Mouse (Mus musculus) liver (tissue): ENCODE data around the gene Spns2.
A peak's percentile ranks its signal among the peaks of the same experiment; 100 is the strongest.
"Not testable (repeated sequence)": the region's sequence is repeated elsewhere in the genome, so short reads cannot be mapped to it uniquely, and the experiment has no call there.

ENCODE experiments used
- DNase-seq: peaks from one replicate; pipeline ENCODE4 v3.0.0-alpha.2; 2020; ENCODE audit warnings: mixed read lengths

Spns2 gene

DNA sequence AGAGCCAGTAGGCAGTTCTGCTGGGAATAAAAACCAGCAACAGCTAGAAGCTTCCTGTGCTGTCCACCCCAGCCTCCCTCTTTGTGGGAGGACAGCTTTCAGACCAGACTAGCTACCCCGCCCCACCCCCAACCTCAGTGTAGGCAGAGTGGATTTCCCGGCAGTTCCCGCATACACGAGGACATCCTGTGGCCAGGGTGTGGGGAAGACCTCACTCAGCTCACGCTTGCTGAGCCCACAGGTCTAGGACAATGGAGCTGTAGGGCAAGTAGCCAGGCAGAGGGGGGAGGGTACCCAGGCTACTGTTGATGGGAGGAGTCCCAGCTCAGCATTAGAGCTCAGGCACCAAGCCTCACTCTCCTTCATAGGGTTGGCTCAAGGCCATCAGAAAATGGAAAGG, 20.5 kb downstream of the Spns2 start:
- peak; percentile 59 for DNase-seq

DNA sequence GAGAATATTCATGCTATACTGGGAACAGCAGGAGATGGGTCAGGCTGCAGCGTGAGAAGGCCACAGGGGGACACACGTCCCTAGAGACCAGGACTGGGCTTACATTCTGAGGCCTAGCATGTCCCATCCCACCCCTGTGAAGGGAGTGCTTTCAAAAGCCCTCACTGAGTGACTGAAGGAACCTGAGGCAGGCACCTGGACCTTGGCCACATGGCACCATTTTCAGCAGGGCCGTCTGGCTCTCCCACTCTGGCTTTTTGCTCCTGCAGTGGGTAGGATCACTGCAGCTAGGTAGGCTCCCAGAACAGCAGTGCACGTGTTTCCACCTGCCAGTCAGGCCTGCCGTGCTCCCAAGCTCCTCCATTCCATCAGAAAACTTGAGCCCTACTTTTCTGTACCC, 21.2 kb downstream of the Spns2 start:
- DNase-seq = no peak

DNA sequence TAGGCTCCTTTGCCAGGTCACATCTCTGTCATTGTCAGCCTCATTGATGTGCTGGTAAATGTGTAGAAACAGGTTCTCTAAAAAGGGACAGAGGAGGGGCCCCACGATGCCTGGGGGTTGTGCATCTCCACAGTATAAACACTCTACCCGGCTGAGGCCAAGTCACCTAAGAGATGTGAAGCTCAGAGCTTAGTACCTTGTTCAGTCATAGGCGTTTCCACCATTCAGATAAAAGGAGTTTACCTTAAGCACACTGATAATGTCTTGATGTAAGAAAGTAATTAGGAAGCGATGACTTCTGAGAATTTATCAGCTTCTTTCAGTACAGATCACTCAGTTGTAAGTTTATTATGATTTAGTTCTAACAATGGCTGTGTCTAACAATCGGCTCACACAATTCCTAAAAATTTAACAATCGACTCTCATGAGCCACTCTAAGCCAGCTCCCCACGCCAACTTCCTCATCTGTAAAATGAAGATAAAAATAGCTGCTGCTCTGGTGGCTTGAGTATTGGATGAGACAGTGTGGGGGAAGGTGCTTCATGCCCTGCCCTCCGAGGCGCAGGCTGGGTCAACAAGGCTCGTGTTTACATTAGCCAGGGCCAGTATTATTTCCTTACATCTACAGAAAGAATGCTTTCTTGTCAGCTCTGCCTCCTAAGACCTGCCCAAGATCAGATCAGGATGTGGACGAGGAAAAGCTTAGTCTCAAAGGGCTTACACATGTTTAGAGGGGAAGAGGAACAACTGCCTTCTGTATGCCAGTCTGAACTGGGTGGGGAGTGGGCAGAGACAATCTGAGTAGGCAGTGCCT, 22.8 kb downstream of the Spns2 start:
- peak; percentile 57 for DNase-seq

DNA sequence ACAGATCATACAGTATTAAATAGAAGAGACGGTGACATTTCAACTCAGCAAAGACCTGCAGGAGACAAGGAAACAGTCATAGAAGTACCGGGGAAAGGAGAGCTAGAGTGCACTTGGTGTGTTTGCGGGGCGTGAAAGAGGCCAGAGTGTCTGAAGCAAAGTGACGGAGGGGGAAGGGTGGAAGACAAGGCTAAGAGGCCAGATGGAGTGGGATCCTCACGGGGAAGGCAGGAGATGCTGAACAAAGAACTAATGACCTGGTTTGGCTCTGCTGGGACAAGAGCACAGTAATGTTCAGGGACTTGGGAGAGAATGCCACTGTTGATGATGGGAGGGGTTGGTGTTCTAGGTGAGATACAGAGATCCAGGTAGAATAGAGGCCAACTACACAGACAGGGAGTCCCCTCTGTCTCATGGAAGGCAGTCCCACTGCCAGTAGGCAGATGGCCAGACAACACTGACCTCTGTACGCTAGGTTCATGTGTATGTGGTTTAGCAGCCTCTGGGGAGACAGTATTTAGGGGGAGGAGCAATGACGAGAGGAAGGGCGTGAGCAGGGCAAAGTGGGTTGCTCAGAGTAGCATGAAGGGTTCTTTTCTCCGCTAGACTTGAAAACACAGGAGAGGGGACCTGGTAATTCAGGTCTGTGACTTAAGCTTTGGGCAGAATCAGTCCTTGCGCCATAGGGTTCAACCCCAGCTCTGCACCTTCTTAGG, 23.6 kb downstream of the Spns2 start:
- DNase-seq = no peak

DNA sequence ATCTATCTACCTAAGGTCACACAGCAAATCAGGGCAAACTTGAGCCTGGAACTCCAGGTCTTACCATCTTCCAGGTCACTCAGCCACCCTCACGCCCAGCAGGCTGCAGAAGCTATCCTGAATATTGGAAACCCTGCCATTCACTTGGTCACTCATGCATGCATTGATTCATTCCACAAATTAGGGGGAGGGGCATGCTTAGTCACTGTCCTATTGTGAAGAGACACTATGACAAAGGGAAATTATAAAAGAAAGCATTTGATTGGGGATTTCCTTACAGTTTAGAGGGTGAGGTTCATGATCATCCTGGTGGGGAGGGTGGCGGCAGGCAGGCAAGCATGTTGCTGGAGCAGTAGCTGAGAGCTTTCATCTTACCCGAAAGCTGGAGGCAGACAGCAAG, 24.9 kb downstream of the Spns2 start:
- no peak for DNase-seq

DNA sequence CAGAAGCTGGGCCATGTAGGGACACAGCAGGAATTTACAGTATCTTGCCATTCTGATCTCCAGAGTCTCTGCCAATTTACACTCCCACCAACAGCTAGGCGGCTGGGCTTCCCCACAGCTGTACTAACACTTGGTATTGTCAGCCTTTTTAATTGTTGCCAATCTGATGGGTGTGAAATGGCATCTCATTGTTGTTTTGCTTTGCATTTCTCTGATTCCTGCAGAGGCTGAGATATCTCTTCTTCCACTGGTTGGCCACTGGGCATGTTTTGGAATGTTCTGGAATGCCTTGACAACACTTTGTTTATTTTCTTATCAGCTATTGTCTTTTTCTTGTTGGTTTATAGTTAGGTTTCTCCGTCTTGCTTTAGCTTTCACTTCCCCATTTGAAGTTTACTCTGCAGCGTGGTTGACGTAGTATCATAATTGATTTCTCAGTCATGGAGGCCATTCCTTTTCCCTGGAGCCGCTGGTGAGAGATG, 28.2 kb downstream of the Spns2 start:
- no peak for DNase-seq

DNA sequence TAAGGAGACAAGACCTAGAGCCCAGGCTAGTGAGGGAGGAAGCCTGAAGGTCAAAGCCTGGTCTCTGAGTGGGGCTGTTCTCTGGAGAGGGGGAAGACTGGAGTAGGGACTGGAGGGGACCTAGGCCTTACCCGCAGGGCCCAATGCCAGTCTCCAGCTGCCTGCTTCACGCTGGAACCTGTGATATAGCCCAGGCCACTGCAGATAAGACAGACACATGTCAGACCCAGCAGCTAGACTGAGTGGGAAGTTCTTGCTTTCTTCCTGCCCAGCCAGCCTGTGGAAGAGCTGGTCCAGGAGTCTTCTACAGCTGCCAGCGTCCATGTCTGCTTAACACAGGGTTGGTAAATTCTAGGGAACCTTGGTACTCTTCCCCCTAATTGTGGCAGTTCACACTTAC, 31.2 kb downstream of the Spns2 start:
- no peak for DNase-seq

DNA sequence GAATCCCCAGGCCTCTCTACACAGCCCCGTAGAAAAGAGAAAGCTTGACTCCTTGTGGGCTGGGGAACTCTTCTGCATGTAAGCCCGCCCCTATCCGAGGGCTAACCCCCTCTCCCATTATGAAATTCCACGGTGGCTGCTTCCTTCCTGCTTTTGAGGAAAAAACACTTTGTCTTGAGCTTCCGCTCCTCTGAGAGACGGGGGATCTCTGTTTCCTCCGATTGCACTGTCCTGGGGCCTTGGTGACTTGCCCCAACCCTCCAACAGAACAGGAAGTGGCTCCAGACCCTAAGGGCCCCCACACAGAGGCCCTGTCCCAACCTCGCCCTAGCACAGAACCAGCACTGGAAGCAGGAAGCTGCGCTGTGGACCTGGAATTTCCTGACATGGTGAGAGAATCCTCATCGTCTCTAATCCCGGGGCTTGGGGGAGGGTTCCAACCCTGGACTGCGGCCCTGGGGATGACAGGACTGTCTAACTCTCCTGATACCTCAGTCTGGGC, 31.7 kb downstream of the Spns2 start:
- DNase-seq = peak; percentile 38

DNA sequence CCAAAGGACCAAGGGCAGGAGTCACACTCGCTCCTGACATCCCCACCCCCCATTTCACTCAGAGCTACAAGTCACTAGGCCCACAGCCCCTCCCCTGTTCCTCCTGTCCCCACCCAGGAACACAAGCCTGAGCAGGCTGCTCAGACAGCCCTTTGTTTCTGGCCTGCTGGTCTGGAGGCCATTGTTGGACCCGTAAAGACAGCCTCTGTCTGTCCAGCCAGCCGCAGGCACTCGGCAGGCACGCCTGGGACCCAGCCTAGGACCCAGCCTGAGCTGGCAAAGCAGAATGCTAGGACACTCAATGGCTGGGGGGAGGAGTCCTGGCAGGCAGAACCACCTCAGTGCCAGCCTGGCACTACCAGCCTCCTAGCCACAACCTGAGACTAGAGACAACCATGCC, 34.0 kb downstream of the Spns2 start:
- DNase-seq = no peak

DNA sequence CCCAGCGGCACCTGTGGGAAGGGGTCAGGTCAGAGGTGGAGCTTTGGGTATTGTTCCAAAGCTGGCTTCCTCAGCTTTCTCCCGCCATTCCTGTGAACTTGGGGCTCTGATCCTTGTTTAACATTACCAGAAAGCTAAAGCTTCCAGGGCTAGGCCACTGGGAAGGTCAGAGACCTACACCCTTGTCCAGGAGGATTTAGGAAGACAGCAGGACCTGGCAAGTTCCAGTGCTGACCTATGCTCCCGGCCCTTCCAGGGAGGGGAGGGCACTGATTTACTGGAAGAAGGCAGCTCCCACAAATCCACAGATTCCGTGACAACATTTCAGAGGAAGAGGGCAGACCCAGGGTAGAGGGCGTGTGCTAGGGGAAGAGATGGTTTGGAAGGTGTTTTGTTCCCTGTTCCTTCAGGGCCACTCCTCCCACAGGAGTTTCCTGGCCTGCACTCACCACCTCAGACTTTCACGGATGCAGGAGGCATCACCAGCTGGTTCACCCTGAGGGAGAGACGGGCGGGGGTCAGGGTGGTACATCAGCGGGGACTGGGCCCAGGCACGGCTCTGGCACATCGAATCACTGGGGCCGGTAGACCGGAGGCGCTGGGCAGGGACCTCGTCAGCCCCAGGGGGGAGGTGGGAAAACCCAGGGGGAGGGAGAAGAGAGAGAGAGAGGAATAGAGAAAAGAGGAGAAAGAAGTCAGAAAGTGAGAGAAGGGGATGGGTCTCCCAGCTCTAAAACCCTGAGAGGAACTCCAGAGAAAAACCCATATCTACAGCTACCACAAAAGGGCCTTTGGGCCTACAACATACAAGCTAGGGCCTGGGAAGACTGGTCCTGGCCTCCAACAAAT, 36.4 kb downstream of the Spns2 start:
- no peak for DNase-seq

DNA sequence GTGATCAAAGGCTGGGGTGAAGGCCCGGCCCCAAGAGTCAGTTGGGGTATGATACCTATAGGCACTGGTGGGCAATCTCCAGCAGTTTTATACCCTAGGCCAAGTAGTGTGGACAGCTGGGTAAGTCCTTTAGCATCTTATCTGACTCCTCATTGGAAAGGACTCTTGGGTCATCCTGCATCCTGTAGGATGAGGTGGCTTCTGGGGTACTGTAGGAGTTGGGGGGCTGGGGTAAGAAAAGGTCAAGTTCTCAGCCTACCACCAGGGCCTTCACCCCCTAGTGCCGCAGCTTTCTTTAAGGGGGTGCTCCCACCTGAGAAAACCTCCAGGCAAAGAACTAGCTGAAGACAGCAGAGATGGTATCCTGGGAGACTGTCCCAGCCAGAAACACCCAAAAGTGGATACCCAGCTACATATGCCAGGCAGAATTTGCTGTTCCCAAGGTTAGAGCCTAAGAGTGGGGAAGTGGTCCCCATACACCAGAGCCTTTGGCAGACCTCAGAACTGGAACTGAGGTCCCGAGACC, 37.5 kb downstream of the Spns2 start:
- no peak for DNase-seq

DNA sequence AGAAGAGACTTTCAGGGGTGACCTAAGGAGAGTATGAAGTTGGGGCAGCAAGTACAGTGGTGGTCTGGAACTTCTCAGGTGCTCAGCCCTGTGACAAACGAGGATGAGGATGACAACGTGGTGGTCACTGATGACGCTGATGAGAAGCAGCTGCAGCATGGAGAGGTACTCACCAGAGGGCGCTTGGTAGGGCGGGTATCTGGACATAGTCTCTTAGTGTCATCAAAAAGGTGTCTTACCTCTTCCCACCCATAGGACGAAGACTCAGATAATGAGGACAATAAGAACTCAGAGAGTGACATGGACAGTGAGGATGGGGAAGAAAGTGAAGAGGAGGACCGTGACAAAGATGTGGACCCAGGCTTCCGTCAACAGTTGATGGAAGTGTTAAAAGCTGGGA, 42.2 kb downstream of the Spns2 start:
- DNase-seq = no peak

DNA sequence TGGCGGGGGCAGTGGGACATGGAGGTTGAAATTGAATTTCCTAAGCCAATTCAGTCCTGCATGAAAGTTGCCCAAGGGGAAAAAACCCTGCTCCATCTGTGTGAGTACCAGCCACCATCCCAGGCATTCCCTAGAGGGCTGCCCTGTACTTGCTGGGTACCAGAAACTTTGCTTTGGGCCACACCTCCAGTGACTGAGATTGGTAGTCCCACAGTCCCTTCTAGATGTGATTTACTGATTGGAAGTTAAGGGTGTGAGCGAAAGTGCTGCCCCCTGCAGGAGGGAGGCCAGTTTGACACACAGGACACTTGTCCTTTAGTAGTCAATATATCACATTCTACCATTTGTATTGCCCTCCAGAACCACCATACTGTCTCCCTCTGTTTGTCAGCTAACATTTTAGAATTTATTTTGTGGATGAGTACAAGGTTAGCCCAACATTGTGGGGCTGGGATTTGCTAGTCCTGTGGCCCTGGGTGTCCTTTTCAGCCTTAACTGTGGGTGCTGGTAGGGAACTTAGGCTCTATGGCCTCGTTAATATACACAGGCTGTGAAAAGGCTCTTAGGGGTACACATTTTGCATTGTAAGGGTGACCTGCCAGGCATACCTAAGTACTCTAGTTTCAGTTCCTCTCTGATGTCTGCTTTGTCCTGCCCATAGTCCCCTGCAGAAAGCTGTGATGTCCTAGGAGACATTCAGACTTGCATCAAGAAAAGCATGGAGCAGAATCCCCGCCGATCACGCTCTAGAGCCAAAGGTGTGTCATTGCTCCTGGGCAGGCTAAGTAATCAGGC, 43.2 kb downstream of the Spns2 start:
- peak; percentile 44 for DNase-seq

DNA sequence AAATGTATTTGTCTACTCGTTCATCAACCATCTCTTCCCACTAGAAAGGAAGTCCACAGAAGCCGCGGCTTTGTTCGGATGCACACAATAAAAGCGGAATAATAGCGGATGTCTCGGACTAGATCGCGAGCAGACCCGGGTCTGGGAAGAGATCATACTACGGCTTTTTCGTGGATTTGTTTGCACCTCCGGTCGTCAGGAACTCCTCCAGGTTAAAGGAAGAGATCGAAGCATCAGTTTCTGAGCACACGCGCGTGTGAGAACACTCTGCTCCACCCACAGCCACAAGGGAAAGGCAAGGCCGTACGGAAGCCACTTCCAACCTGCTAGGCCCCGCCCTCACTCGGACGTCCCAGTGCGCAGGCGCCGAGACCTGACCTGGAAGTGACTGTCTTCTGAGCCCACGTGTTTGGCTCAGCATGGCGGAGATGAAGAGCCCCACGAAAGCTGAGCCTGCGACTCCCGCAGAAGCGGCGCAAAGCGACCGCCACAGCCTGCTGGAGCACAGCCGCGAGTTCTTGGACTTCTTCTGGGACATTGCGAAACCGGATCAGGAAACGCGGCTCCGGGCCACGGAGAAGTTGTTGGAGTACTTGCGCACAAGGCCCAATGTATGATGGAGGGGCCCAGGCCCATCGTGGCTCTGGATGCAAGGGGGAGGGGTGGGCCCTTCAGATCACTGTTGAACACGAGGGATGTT, 48.6 kb downstream of the Spns2 start, which contains the start of gene Mybbp1a:
Gene Mybbp1a (plus strand): TSS at position 391 of the 700 bp plus-strand sequence.
- DNase-seq = peak; percentile 98

DNA sequence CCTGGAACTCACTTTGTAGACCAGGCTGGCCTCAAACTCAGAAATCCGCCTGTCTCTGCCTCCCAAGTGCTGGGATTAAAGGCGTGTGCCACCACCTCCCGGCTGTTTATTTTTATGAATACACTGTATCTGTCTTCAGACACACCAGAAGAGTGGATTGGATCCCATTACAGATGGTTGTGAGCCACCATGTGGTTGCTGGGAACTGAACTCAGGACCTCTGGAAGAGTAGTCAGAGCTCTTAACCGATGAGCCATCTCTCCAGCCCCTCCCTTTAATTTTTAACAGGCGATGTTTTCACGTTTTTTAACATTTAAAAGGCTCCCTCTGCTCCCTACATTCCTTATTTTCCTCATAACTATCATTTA, 49.1 kb downstream of the Spns2 start:
- not testable (repeated sequence) for DNase-seq

DNA sequence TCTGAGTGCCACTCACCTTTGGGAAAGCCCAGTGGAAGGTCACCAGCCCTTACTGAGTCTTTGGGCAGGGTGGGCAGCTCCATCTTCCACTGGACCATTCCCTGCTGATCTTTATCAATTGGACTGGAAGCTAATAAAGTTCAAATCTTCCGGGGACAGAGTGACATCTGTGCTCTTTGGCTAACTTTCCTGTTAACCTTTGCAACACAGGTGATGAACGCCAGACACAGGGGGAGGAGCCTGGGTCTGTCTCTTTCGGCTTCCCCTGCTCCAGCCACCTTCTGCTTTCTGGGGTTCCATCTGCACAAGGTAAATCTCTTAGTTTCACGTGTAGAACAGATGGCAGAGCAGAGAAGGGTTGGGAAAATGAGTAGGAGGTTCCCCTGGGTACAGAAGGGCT, 51.3 kb downstream of the Spns2 start:
- DNase-seq = no peak

DNA sequence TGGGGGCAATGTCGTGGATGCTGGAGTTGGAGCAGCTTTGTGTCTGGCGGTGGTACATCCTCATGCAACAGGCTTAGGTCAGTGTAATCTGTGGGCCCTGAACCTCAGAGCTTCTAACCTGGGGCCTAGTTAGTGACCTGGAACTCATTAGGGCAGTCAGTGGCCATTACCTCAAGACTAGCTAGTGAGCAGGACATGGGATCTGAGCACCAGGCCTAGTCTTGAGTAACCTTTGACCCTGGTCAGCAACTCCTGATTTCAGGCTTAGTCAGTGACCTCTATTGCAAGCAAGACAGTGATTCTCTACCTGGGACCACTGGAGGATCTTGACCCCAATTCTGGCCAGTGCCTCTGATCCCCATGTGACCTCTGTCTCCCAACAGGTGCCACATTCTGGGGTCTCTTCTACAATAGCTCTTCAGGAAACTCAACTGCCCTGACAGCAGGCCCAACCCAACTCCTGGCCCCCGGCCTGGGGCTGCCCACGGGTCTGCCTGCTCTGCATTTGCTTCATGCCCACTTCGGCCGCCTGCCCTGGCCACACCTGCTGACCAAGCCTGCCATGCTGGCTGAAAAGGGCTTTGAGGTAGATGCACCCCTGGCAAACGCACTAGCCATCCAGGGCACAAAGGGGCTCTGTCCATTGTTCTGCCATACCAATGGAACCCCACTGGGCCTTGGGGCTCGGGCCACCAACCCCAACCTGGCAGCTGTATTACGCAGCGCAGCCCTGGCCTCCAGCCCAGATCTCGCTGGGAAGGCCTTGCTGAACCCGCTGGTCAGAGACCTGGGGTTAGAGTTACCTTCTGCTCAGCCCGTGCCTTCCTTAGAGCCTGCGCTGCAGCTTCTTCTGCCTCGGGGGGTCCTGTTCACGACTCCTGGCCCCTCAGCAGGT, 52.7 kb downstream of the Spns2 start:
- no peak for DNase-seq

DNA sequence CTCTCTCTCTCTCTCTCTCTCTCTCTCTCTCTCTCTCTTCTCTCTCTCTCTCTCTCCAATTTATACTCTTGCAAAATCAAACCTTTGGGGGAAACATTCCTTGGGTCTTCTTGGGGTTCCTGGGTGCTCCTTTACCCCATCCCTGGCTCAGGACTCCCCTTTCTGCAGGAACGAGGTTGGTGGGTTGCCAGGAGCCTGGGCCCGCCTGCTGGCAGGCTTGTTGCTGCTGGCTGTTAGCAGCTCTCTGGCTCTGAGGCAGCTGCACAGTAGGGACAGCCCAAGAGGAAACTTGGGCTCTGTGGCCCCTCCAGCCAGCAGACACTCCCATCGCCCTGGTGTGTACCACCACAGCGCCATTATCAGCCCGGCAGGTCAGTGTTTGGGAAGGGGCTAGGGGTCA, 53.4 kb downstream of the Spns2 start:
- DNase-seq = no peak

DNA sequence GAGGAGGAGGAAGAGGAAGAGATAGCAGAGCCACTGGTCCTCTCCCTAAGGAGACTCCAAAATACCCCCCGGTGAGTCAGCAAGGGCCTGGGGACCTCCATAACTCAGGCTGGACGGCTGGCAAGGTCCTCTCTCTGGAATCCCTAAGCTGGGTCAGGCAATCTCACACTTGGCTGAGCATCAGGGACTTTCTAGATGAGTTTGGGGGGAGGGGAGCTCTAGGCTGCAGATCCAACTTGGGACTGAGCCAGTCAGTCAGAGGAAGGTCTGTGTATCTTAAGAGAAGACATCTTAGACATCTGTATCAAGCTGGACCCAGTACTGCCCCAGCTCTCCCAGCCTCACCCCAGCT, 54.0 kb downstream of the Spns2 start:
- DNase-seq = no peak

DNA sequence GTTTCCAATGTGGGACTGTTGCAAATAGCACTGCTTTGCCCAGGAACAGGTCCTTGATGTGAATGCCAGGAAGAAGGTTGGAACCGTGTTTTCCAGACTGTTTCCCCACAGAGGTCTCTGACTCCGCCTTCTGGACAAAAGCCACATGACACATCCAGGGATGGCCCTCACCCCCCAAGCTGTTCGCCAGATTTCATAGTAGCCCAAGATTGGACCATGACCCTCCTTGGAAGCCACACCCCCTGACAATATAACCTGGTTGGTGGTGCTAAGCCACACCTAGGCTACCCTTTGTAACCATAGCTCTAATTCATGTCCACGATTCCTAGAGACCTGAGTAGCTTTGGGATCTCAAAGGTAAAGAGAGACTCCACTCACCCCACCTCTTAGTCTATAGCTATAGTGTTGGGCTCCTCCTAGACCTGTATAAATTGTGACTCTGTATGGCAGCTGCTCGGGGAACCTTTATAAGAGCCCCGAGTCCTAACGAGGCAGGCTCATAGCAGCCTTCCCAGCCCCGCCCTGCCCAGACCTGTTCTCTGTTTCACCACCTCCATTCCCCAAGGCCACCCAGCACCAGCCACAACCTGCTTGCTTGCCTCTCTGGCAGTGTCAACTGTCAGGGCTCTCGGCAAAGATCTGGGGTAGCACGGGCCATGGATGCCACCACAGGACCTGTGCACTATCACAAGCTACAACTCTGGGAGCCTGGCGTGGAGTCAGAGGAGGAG, 54.6 kb downstream of the Spns2 start, which contains the start of gene Ggt6:
Gene Ggt6 (plus strand): TSS at position 564 of the 731 bp plus-strand sequence.
- DNase-seq = no peak
